Mouse (Mus musculus): ENCODE measurements around the gene Rps19.
"Not testable (repeated sequence)": the region's sequence is repeated elsewhere in the genome, so short reads cannot be mapped to it uniquely, and the experiment has no call there.

Gene Rps19

GRCm38 (mm10) chr7:24883896-24884692 lies at the start of gene Rps19:
Gene Rps19 (plus strand): TSS chr7:24884371.
- DNase-seq (ENCODE audit: low spot score in 2 of 2) = peak; percentile 97 to 98

GRCm38 (mm10) chr7:24838732-24839409 lies 45.3 kb upstream of the Rps19 start:
- DNase-seq (ENCODE audit: low spot score in 2 of 2) = not testable (repeated sequence)

- DNase-seq (ENCODE audit: low spot score in 2 of 2) = no peak
Measured at GRCm38 (mm10) chr7:24839410-24839808, 44.8 kb upstream of the Rps19 start.

- DNase-seq (ENCODE audit: low spot score in 2 of 2) = no peak
Measured at GRCm38 (mm10) chr7:24840331-24840730, 43.8 kb upstream of the Rps19 start.

- DNase-seq (ENCODE audit: low spot score in 2 of 2) = no peak
Measured at GRCm38 (mm10) chr7:24841009-24841408, 43.2 kb upstream of the Rps19 start.

- no peak for DNase-seq (ENCODE audit: low spot score in 2 of 2)
Measured at GRCm38 (mm10) chr7:24844144-24844543, 40.0 kb upstream of the Rps19 start.

- DNase-seq (ENCODE audit: low spot score in 2 of 2) = no peak
Measured at GRCm38 (mm10) chr7:24845181-24845580, 39.0 kb upstream of the Rps19 start.

- DNase-seq (ENCODE audit: low spot score in 2 of 2) = no peak
Measured at GRCm38 (mm10) chr7:24845713-24846112, 38.5 kb upstream of the Rps19 start.

GRCm38 (mm10) chr7:24846576-24846975 lies 37.6 kb upstream of the Rps19 start:
- DNase-seq (ENCODE audit: low spot score in 2 of 2) = not testable (repeated sequence)

- DNase-seq (ENCODE audit: low spot score in 2 of 2) = peak in 1 of 2 experiments; percentile 34
Measured at GRCm38 (mm10) chr7:24850162-24850561, 34.0 kb upstream of the Rps19 start.

- DNase-seq (ENCODE audit: low spot score in 2 of 2) = no peak
Measured at GRCm38 (mm10) chr7:24850899-24851303, 33.3 kb upstream of the Rps19 start.

- no peak for DNase-seq (ENCODE audit: low spot score in 2 of 2)
Measured at GRCm38 (mm10) chr7:24851596-24852325, 32.4 kb upstream of the Rps19 start.

GRCm38 (mm10) chr7:24852557-24853232 lies 31.5 kb upstream of the Rps19 start:
- DNase-seq (ENCODE audit: low spot score in 2 of 2) = no peak

- no peak for DNase-seq (ENCODE audit: low spot score in 2 of 2)
Measured at GRCm38 (mm10) chr7:24853233-24853563, 31.0 kb upstream of the Rps19 start.

- no peak for DNase-seq (ENCODE audit: low spot score in 2 of 2)
Measured at GRCm38 (mm10) chr7:24853695-24854094, 30.5 kb upstream of the Rps19 start.

GRCm38 (mm10) chr7:24856460-24857120 lies 27.6 kb upstream of the Rps19 start:
- DNase-seq (ENCODE audit: low spot score in 2 of 2) = no peak

- no peak for DNase-seq (ENCODE audit: low spot score in 2 of 2)
Measured at GRCm38 (mm10) chr7:24859234-24859633, 24.9 kb upstream of the Rps19 start.

GRCm38 (mm10) chr7:24861913-24862312 lies 22.3 kb upstream of the Rps19 start, which contains the start of gene Gm9844:
Gene Gm9844 (plus strand): TSS chr7:24862213.
- DNase-seq (ENCODE audit: low spot score in 2 of 2) = no peak

- DNase-seq (ENCODE audit: low spot score in 2 of 2) = no peak
Measured at GRCm38 (mm10) chr7:24862853-24863252, 21.3 kb upstream of the Rps19 start.

GRCm38 (mm10) chr7:24864156-24864555 lies 20.0 kb upstream of the Rps19 start:
- no peak for DNase-seq (ENCODE audit: low spot score in 2 of 2)

GRCm38 (mm10) chr7:24869080-24869479 lies 15.1 kb upstream of the Rps19 start:
- no peak for DNase-seq (ENCODE audit: low spot score in 2 of 2)

Measured in frontal cortex, postnatal 10 days (tissue).